Mouse (Mus musculus): Measurements from ENCODE around the gene Cdkl2. TPM values are rescaled to one million over a fixed set of nuclear protein-coding genes. Genes with fewer than 3 reads are reported as not detected.

Cdkl2 gene
- polyA plus RNA-seq, 1 experiment from 2014 or later, result 19.7 TPM

DNA sequence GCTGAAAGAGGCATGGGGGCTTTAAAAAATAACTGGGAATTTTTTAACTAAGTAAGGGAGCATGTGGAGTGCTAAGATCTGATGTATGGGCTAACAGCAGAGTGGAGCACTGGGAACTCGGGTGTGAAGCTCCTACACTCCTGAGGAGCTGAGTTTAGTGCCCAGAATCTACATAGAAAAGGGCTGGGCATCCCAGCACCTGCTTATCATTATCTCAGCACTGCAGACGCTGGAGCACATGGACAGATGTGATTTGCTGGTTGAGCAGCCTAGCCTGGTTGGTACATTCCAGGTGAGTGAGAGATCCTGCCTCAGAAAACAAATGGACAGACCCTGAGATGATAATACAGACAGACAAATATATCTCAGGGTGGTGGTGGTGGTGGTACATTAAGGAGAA lies 33.9 kb downstream of the Cdkl2 start:
- H3K9me3 ChIP-seq (replicated peaks; ENCODE audit: control insufficient read depth, low read length, poor library complexity, severe bottlenecking), result no peaks in the 10 kb centered on the region
- no peaks in the 10 kb centered on the region for H3K27me3 ChIP-seq (ENCODE audit: control insufficient read depth, insufficient read depth, low read depth, low read length)
- H3K4me2 ChIP-seq (ENCODE audit: low read length), result no peak overlapping the region
- H3K27ac ChIP-seq (ENCODE audit: low read length), result no peak overlapping the region
- H3K36me3 ChIP-seq (ENCODE audit: control insufficient read depth, insufficient read depth, low read length), result no peaks in the 10 kb centered on the region
- no peak overlapping the region for H3K9ac ChIP-seq (ENCODE audit: low read depth, low read length)
- H3K4me1 ChIP-seq (ENCODE audit: control insufficient read depth, insufficient read depth, low read length), result no peaks in the 10 kb centered on the region
- no peak for ATAC-seq
- no peak overlapping the region for H3K4me3 ChIP-seq (ENCODE audit: low read depth, low read length)
- 52% methylated on average over 2 of the region's 2 CpGs for WGBS

DNA sequence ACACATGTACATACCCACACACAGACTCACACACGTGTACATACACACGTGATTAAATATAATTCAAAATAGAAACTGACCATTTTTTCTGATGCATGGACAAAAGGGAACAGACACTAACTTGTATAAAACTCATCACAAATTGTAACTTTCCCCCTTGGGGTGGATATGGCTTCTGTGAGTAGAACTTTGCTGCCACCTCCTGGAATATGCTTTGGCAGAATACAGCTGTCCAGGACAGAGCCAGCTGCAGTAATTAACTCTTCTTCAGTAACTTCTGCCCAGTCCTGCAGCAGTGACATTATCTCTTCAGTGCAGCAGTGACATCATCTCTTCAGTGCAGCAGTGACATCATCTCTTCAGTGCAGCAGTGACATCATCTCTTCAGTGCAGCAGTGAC lies 40.7 kb downstream of the Cdkl2 start:
- no peak overlapping the region for H3K4me2 ChIP-seq (ENCODE audit: low read length)
- H3K27me3 ChIP-seq (ENCODE audit: control insufficient read depth, insufficient read depth, low read depth, low read length), result no peaks in the 10 kb centered on the region
- 84% methylated on average over 2 of the region's 2 CpGs for WGBS
- H3K4me1 ChIP-seq (ENCODE audit: control insufficient read depth, insufficient read depth, low read length), result no peaks in the 10 kb centered on the region
- no peaks in the 10 kb centered on the region for H3K36me3 ChIP-seq (ENCODE audit: control insufficient read depth, insufficient read depth, low read length)
- H3K9me3 ChIP-seq (replicated peaks; ENCODE audit: control insufficient read depth, low read length, poor library complexity, severe bottlenecking), result no peaks in the 10 kb centered on the region; the same call in 1 of the 2 replicates
- no peak overlapping the region for H3K27ac ChIP-seq (ENCODE audit: low read length)
- H3K9ac ChIP-seq (ENCODE audit: low read depth, low read length), result no peak overlapping the region
- H3K4me3 ChIP-seq (ENCODE audit: low read depth, low read length), result no peak overlapping the region
- ATAC-seq, result 0 out of 2 replicates have a peak, but pooled peaks have one; percentile 39

DNA sequence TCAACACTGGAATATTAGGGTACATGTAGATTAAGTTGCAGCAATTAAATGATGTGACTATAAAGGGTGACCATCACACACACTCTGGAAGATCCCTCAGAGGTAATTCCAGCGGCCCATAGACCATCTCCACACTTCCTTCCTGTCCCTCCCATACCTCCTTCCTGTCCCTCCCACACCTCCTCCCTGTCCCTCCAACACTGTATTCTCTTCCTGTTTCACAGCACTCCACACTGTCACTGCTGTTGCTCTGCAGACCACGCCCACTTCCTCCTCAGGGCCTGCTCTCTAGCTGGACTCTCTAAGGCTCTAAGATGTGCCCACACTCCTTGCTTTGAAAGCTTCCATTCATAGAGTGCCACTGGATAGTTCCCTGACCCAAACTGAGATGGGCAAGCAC lies 42.9 kb downstream of the Cdkl2 start:
- Histone ChIP-seq H3K27me3 (ENCODE audit: control insufficient read depth, insufficient read depth, low read depth, low read length) (no peaks in the 10 kb centered on the region), H3K4me3 (ENCODE audit: low read depth, low read length) (no peak overlapping the region), H3K9me3 (replicated peaks; ENCODE audit: control insufficient read depth, low read length, poor library complexity, severe bottlenecking) (no peaks in the 10 kb centered on the region; the same call in 1 of the 2 replicates), H3K9ac (ENCODE audit: low read depth, low read length) (no peak overlapping the region), H3K4me1 (ENCODE audit: control insufficient read depth, insufficient read depth, low read length) (no peaks in the 10 kb centered on the region), H3K36me3 (ENCODE audit: control insufficient read depth, insufficient read depth, low read length) (no peaks in the 10 kb centered on the region), H3K27ac (ENCODE audit: low read length) (no peak overlapping the region), H3K4me2 (ENCODE audit: low read length) (no peak overlapping the region)
- ATAC-seq, result no peak
- WGBS, result 77% methylated on average over 2 of the region's 2 CpGs

DNA sequence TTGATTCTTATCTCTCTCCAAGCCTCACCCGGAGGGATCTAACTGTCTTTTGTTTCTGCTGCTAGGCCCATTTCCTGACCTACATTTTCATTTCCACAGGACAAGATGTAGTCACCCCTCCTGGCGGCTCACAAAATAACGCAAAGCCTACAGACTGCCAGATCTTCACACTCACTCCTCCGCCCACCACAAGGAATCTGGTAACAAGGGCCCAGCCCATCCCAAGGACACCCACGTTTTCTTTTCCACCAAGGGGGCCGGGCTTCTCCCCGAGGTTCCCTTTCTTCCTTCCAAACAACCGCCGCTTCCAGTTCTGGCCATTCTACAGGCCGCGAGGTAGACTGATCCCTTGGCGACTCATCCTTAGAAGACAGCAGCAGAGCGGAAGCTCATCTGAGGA lies 49.1 kb downstream of the Cdkl2 start:
- Histone ChIP-seq H3K4me3 (ENCODE audit: low read depth, low read length) (no peak overlapping the region), H3K9ac (ENCODE audit: low read depth, low read length) (no peak overlapping the region), H3K4me1 (ENCODE audit: control insufficient read depth, insufficient read depth, low read length) (no peaks in the 10 kb centered on the region), H3K27me3 (ENCODE audit: control insufficient read depth, insufficient read depth, low read depth, low read length) (no peaks in the 10 kb centered on the region), H3K4me2 (ENCODE audit: low read length) (no peak overlapping the region), H3K36me3 (ENCODE audit: control insufficient read depth, insufficient read depth, low read length) (no peaks in the 10 kb centered on the region), H3K9me3 (replicated peaks; ENCODE audit: control insufficient read depth, low read length, poor library complexity, severe bottlenecking) (no peaks in the 10 kb centered on the region; the same call in 1 of the 2 replicates), H3K27ac (ENCODE audit: low read length) (no peak overlapping the region)
- ATAC-seq, result no peak
- 67% methylated on average over 13 of the region's 13 CpGs for WGBS

DNA sequence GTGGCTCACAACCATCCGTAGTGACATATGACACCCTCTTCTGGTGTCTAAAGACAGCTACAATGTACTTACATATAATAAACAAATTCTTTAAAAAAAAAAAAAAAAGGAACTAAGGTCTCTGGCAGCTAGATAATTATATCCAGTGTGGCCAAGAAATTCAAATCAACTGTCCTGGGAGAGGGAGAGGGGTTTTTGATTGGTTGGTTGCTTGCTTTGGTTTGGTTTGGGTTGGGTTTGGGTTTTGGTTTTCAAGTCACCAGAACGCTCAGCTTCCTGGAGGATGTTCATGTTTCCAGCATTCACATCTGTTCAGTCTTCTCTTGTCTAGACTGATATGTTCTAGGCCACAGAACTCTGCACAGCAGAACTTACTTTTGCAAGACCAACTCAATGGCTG lies 50.6 kb downstream of the Cdkl2 start:
- no peak overlapping the region for H3K9ac ChIP-seq (ENCODE audit: low read depth, low read length)
- no peaks in the 10 kb centered on the region for H3K4me1 ChIP-seq (ENCODE audit: control insufficient read depth, insufficient read depth, low read length)
- no peak overlapping the region for H3K27ac ChIP-seq (ENCODE audit: low read length)
- H3K27me3 ChIP-seq (ENCODE audit: control insufficient read depth, insufficient read depth, low read depth, low read length), result no peaks in the 10 kb centered on the region
- no peaks in the 10 kb centered on the region for H3K36me3 ChIP-seq (ENCODE audit: control insufficient read depth, insufficient read depth, low read length)
- 98% methylated on average over 2 of the region's 2 CpGs for WGBS
- no peak overlapping the region for H3K4me3 ChIP-seq (ENCODE audit: low read depth, low read length)
- ATAC-seq, result no peak
- no peak overlapping the region for H3K4me2 ChIP-seq (ENCODE audit: low read length)
- H3K9me3 ChIP-seq (replicated peaks; ENCODE audit: control insufficient read depth, low read length, poor library complexity, severe bottlenecking), result no peaks in the 10 kb centered on the region

DNA sequence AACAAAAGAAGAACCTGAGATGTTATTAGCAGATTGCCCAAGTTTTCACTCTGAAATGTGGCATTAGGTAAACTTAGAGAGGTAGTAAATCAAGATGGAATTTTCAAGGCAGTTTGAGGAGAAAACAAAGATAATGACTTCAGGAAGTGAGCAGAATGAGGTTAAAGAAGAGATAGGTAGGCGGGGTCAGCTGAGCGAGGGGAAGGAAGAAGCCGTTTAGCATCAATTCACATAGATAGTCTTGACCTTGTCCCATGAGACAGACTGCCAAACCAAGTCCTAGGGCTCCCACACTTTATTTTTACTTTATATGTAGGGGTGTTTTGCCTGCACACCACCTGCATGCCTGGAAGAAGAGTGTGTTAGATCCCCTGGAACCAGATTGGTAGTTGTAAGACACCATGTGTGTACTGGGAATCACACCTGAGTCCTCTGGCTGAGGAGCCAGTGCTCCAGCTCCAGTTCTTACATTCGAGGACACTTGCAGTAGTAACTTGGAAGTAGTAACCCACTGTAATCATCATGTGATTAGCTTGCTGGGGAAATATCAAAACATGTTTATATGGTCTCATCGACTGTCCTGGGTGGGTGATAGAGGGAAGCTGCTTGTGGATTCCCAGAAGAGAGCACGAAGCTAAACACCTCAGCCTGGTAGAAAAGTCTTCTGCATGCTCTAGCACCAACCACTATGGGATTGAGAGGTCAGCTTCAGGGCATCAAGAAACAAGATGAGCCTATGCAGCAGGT lies 52.3 kb downstream of the Cdkl2 start:
- 91% methylated on average over 6 of the region's 6 CpGs for WGBS
- no peak overlapping the region for H3K9ac ChIP-seq (ENCODE audit: low read depth, low read length)
- no peaks in the 10 kb centered on the region for H3K9me3 ChIP-seq (replicated peaks; ENCODE audit: control insufficient read depth, low read length, poor library complexity, severe bottlenecking)
- ATAC-seq, result no peak
- no peaks in the 10 kb centered on the region for H3K27me3 ChIP-seq (ENCODE audit: control insufficient read depth, insufficient read depth, low read depth, low read length)
- no peaks in the 10 kb centered on the region for H3K4me1 ChIP-seq (ENCODE audit: control insufficient read depth, insufficient read depth, low read length)
- no peak overlapping the region for H3K4me3 ChIP-seq (ENCODE audit: low read depth, low read length)
- H3K4me2 ChIP-seq (ENCODE audit: low read length), result no peak overlapping the region
- H3K27ac ChIP-seq (ENCODE audit: low read length), result no peak overlapping the region
- no peaks in the 10 kb centered on the region for H3K36me3 ChIP-seq (ENCODE audit: control insufficient read depth, insufficient read depth, low read length)

DNA sequence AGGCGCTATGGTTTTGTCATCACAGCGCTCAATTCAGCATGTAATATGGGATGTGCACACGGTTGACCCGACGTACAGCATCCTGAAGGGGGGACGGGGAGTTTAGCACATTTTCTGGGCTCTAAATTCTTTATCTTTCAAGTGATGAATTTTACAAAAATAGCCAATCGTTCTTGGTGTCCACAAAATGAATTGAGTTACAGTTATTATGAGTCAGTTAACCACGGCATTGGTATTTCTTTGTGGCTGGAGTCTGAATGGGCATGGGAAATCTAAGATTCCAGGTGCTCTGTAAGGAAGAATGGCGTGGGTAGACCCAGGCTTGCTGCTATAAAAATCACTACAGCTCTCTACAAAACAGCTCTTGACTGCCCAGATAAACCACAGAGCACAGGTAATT lies 54.4 kb downstream of the Cdkl2 start:
- H3K27ac ChIP-seq (ENCODE audit: low read length), result no peak overlapping the region
- H3K4me3 ChIP-seq (ENCODE audit: low read depth, low read length), result no peak overlapping the region
- no peaks in the 10 kb centered on the region for H3K4me1 ChIP-seq (ENCODE audit: control insufficient read depth, insufficient read depth, low read length)
- 78% methylated on average over 9 of the region's 9 CpGs for WGBS
- ATAC-seq, result no peak
- H3K4me2 ChIP-seq (ENCODE audit: low read length), result no peak overlapping the region
- H3K9ac ChIP-seq (ENCODE audit: low read depth, low read length), result no peak overlapping the region
- H3K9me3 ChIP-seq (replicated peaks; ENCODE audit: control insufficient read depth, low read length, poor library complexity, severe bottlenecking), result no peaks in the 10 kb centered on the region
- no peaks in the 10 kb centered on the region for H3K36me3 ChIP-seq (ENCODE audit: control insufficient read depth, insufficient read depth, low read length)
- H3K27me3 ChIP-seq (ENCODE audit: control insufficient read depth, insufficient read depth, low read depth, low read length), result no peaks in the 10 kb centered on the region

- H3K9ac ChIP-seq (ENCODE audit: low read depth, low read length), result no peak overlapping the region
- WGBS, result 95% methylated on average over 2 of the region's 2 CpGs
- no peak overlapping the region for H3K4me2 ChIP-seq (ENCODE audit: low read length)
- no peak overlapping the region for H3K4me3 ChIP-seq (ENCODE audit: low read depth, low read length)
- H3K9me3 ChIP-seq (replicated peaks; ENCODE audit: control insufficient read depth, low read length, poor library complexity, severe bottlenecking), result no peaks in the 10 kb centered on the region
- H3K4me1 ChIP-seq (ENCODE audit: control insufficient read depth, insufficient read depth, low read length), result no peaks in the 10 kb centered on the region
- no peaks in the 10 kb centered on the region for H3K36me3 ChIP-seq (ENCODE audit: control insufficient read depth, insufficient read depth, low read length)
- H3K27me3 ChIP-seq (ENCODE audit: control insufficient read depth, insufficient read depth, low read depth, low read length), result no peaks in the 10 kb centered on the region
- no peak overlapping the region for H3K27ac ChIP-seq (ENCODE audit: low read length)
- ATAC-seq, result no peak
Measured at GRCm38 (mm10) chr5:91987799-91988198, 55.9 kb downstream of the Cdkl2 start.

DNA sequence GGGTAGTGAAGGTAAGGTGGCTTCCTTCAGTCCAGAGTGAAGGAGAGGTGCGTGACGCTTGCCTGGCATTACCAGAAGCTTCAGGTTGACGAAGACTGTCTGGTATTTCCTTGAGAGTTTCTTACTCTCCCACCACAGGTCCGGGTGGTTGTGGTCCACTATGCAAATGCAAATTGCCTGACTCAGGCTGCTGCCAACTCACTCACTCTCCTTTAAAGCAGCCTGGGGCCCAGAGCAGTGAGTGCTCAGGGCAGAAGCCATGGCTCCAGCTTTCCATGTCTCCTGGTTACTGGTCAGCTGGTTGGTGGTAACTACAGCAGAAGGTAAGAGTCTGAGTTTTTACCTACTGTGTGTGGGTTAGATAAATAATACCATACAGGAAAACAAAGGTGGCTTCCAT lies 56.4 kb downstream of the Cdkl2 start, which contains the start of gene Odaph:
TSS of gene Odaph (plus strand) at position 240 of the 400 bp plus-strand sequence.
- H3K4me2 ChIP-seq (ENCODE audit: low read length), result no peak within 1 kb of the TSS
- H3K36me3 ChIP-seq (ENCODE audit: control insufficient read depth, insufficient read depth, low read length), result no peaks in the 10 kb centered on the region
- no peak within 1 kb of the TSS for H3K4me3 ChIP-seq (ENCODE audit: low read depth, low read length)
- no peaks in the 10 kb centered on the region for H3K9me3 ChIP-seq (replicated peaks; ENCODE audit: control insufficient read depth, low read length, poor library complexity, severe bottlenecking)
- WGBS, result 70% methylated on average over 4 of the region's 4 CpGs
- no peaks in the 10 kb centered on the region for H3K4me1 ChIP-seq (ENCODE audit: control insufficient read depth, insufficient read depth, low read length)
- no peak for ATAC-seq
- no peak within 1 kb of the TSS for H3K27ac ChIP-seq (ENCODE audit: low read length)
- H3K9ac ChIP-seq (ENCODE audit: low read depth, low read length), result no peak within 1 kb of the TSS
- H3K27me3 ChIP-seq (ENCODE audit: control insufficient read depth, insufficient read depth, low read depth, low read length), result no peaks in the 10 kb centered on the region

Measured in midbrain, embryonic 16.5 days (tissue).